Mouse (Mus musculus) bone marrow macrophage, adult 2 months (primary cell): Measurements from ENCODE around the gene Ppp3cb.

ENCODE experiments used
- CTCF ChIP-seq: IDR thresholded peaks from 2 replicates; pipeline ENCODE4 v1.5.1; 2012; ENCODE audit warnings: low read depth, mild to moderate bottlenecking, low read length, moderate library complexity
- POLR2A ChIP-seq: IDR thresholded peaks from 2 replicates; pipeline ENCODE4 v1.6.1; 2012; ENCODE audit warnings: mild to moderate bottlenecking, low read depth, low read length, borderline replicate concordance

GRCm38 (mm10) chr14:20482051-20482751 lies 64.2 kb downstream of the Ppp3cb start:
- no peak for TF ChIP-seq CTCF
- TF ChIP-seq POLR2A: no peak
